In the genomic region with DNA sequence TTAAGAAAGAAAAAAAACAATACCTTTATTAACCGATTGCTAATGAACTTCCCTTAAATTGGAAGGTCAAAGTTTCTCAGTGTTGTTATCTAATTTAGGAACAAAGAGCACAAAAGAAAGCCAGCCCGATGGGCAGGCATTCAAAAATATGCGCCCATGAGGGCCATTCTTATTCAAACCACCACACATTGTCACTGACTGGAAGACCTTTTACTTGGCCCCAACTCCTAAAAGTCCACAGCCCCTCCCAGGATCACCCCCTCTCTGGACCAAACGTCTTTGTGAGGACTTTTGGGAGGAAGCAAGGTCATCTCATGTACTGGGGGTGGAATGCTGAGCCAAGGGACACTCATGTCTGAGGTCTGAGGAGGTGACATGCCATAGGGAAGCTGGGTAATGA, we compare ENCODE assay signal across 21 mouse cellular contexts. TPM values are rescaled to one million over a fixed set of nuclear protein-coding genes. Genes with fewer than 3 reads are reported as not detected.
"Had no signal": no experiment of that assay in that cellular context is flagged by ENCODE, and none has a peak within 500 bp of the region (broad histone marks: within the 10 kb centered on the region; RNA-seq: fewer than 3 reads in every experiment).

No protein-coding gene starts in this region.

- H3K4me3 ChIP-seq: kidney, embryonic 15.5 days; left cerebral cortex, adult 2 months; limb, embryonic 12.5 days; limb, embryonic 15.5 days; midbrain, embryonic 13.5 days; stomach, embryonic 15.5 days had no signal

- H3K27ac ChIP-seq: kidney, embryonic 15.5 days; left cerebral cortex, adult 2 months; limb, embryonic 12.5 days; limb, embryonic 15.5 days; liver, embryonic 14.5 days; macrophage; midbrain, embryonic 13.5 days; stomach, embryonic 15.5 days had no signal

- ATAC-seq: liver, postnatal 0 days; lung, postnatal 0 days; midbrain, embryonic 13.5 days had no signal

- DNase-seq: kidney, adult 8-10 months; kidney, postnatal 10 days; kidney, postnatal 36 days; layer of hippocampus, postnatal 36 days; left cerebral cortex, postnatal 4 days; liver, postnatal 0 days; lung, embryonic 14.5 days; right cerebral cortex, postnatal 25 days; spleen, adult 18-20 months; thymus, adult 2 months; thymus, postnatal 36 days had no signal

- H3K36me3 ChIP-seq: kidney, embryonic 15.5 days; limb, embryonic 12.5 days; limb, embryonic 15.5 days; midbrain, embryonic 13.5 days; stomach, embryonic 15.5 days had no signal

- H3K4me2 ChIP-seq: kidney, embryonic 15.5 days; limb, embryonic 12.5 days; limb, embryonic 15.5 days; liver, embryonic 11.5 days; lung, embryonic 14.5 days; midbrain, embryonic 13.5 days; stomach, embryonic 15.5 days had no signal

- H3K4me1 ChIP-seq: stomach, embryonic 15.5 days had no signal

- H3K9ac ChIP-seq: kidney, embryonic 15.5 days; limb, embryonic 12.5 days; limb, embryonic 15.5 days; liver, embryonic 14.5 days; liver, postnatal 0 days; lung, embryonic 14.5 days; midbrain, embryonic 13.5 days; stomach, embryonic 15.5 days had no signal

- H3K9me3 ChIP-seq: kidney, embryonic 15.5 days; limb, embryonic 12.5 days; limb, embryonic 15.5 days; midbrain, embryonic 13.5 days; stomach, embryonic 15.5 days had no signal

- H3K27me3 ChIP-seq: midbrain, embryonic 13.5 days had no signal

RNA-seq across cellular contexts. Expression of a gene that starts 4.7 kb away (rescaled TPM):
- polyA plus RNA-seq: macrophage had no signal
